Mouse (Mus musculus): ENCODE measurements around the gene Apaf1. TPM values are rescaled to one million over a fixed set of nuclear protein-coding genes. Genes with fewer than 3 reads are reported as not detected.

The Apaf1 gene
- total and polyA plus RNA-seq, 3 experiments = 12.8 to 14.3 TPM; not detected in 1

- Histone ChIP-seq H3K27ac (ENCODE audit: control insufficient read depth, low read depth, low read length) (no peak overlapping the region), H3K9ac (ENCODE audit: control insufficient read depth, low read depth, low read length, poor library complexity, severe bottlenecking) (no peak overlapping the region), H3K36me3 (ENCODE audit: control insufficient read depth in 1 of 2, insufficient read depth in 2 of 2, low read length in 2 of 2) (peaks cover 0 to 4% of the 10 kb centered on the region in 2 experiments; a peak in 2 of 4 replicates), H3K9me3 (replicated peaks; ENCODE audit: insufficient read depth, low read length) (no peaks in the 10 kb centered on the region), H3K4me1 (ENCODE audit: control insufficient read depth in 1 of 2, insufficient read depth in 2 of 2, low read length in 2 of 2) (no peaks in the 10 kb centered on the region), H3K79me2 (ENCODE audit: control insufficient read depth, insufficient read depth, low read length, poor library complexity) (no peaks in the 10 kb centered on the region), H3K27me3 (ENCODE audit: control insufficient read depth in 1 of 2, insufficient read depth in 2 of 2, low read length in 2 of 2) (no peaks in the 10 kb centered on the region), H3K4me3 (ENCODE audit: control insufficient read depth in 1 of 2, insufficient read depth in 1 of 2, low read depth in 2 of 2, low read length in 2 of 2) (no peak overlapping the region)
- DNase-seq (ENCODE audit: low read depth, low spot score) = no peak
- 0 out of 2 replicates have a peak, but pooled peaks have one; percentile 32 for TF ChIP-seq ZNF384 (IDR thresholded peaks at IDR 0.05; ENCODE audit: low read depth, low read length)
- no peak for TF ChIP-seq MYC (IDR thresholded peaks at IDR 0.05; ENCODE audit: low read depth, low read length)
- TF ChIP-seq GATA1 (IDR thresholded peaks at IDR 0.05; ENCODE audit: low read depth, low read length) = no peak
- TF ChIP-seq MXI1 (IDR thresholded peaks at IDR 0.05; ENCODE audit: low read depth, low read length) = no peak
These were observed 27.3 kb upstream of the Apaf1 start for GRCm38 (mm10) chr10:91109841-91110240.

DNA sequence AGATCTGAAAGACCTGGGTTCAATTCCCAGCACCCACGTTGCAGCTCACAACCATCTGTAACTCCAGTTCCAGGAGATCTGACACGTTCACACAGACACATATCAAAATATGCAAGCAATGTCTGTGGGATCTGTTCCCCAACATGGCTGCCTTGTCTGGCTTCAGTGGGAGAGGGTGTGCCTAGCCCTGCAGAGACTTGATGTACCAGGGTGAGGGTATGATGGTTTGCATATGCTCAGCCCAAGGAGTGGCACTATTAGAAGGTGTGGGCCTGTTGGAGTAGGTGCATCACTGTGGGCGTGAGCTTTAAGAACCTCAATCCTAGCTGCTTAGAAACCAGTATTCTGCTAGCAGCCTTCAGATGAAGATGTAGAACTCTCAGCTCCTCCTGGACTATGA, 23.4 kb upstream of the Apaf1 start:
- H3K27me3 ChIP-seq (ENCODE audit: control insufficient read depth in 1 of 2, insufficient read depth in 2 of 2, low read length in 2 of 2) = no peaks in the 10 kb centered on the region
- H3K4me1 ChIP-seq (ENCODE audit: control insufficient read depth in 1 of 2, insufficient read depth in 2 of 2, low read length in 2 of 2) = no peaks in the 10 kb centered on the region
- no peak overlapping the region for H3K4me3 ChIP-seq (ENCODE audit: control insufficient read depth in 1 of 2, insufficient read depth in 1 of 2, low read depth in 2 of 2, low read length in 2 of 2)
- DNase-seq (ENCODE audit: low read depth, low spot score) = no peak
- H3K27ac ChIP-seq (ENCODE audit: control insufficient read depth, low read depth, low read length) = no peak overlapping the region
- TF ChIP-seq JUND (IDR thresholded peaks at IDR 0.05; ENCODE audit: low read depth, low read length) = no peak
- TF ChIP-seq E2F4 (IDR thresholded peaks at IDR 0.05; ENCODE audit: borderline replicate concordance, low read depth, low read length) = no peak
- TF ChIP-seq POLR2AphosphoS5 (IDR thresholded peaks at IDR 0.05; ENCODE audit: borderline replicate concordance, low read depth, low read length) = no peak
- no peak for TF ChIP-seq USF1 (IDR thresholded peaks at IDR 0.05; ENCODE audit: low read depth, low read length)
- TF ChIP-seq TAL1 (IDR thresholded peaks at IDR 0.05; ENCODE audit: low read length) = no peak
- H3K36me3 ChIP-seq (ENCODE audit: control insufficient read depth in 1 of 2, insufficient read depth in 2 of 2, low read length in 2 of 2) = no peaks in the 10 kb centered on the region
- H3K9me3 ChIP-seq (replicated peaks; ENCODE audit: insufficient read depth, low read length) = no peaks in the 10 kb centered on the region
- H3K79me2 ChIP-seq (ENCODE audit: control insufficient read depth, insufficient read depth, low read length, poor library complexity) = no peaks in the 10 kb centered on the region
- no peak overlapping the region for H3K9ac ChIP-seq (ENCODE audit: control insufficient read depth, low read depth, low read length, poor library complexity, severe bottlenecking)

- Histone ChIP-seq H3K4me1 (ENCODE audit: control insufficient read depth in 1 of 2, insufficient read depth in 2 of 2, low read length in 2 of 2) (no peaks in the 10 kb centered on the region), H3K27me3 (ENCODE audit: control insufficient read depth in 1 of 2, insufficient read depth in 2 of 2, low read length in 2 of 2) (no peaks in the 10 kb centered on the region), H3K79me2 (ENCODE audit: control insufficient read depth, insufficient read depth, low read length, poor library complexity) (no peaks in the 10 kb centered on the region), H3K36me3 (ENCODE audit: control insufficient read depth in 1 of 2, insufficient read depth in 2 of 2, low read length in 2 of 2) (no peaks in the 10 kb centered on the region), H3K4me3 (ENCODE audit: control insufficient read depth in 1 of 2, insufficient read depth in 1 of 2, low read depth in 2 of 2, low read length in 2 of 2) (no peak overlapping the region), H3K27ac (ENCODE audit: control insufficient read depth, low read depth, low read length) (no peak overlapping the region), H3K9ac (ENCODE audit: control insufficient read depth, low read depth, low read length, poor library complexity, severe bottlenecking) (no peak overlapping the region), H3K9me3 (replicated peaks; ENCODE audit: insufficient read depth, low read length) (no peaks in the 10 kb centered on the region)
- no peak for DNase-seq (ENCODE audit: low read depth, low spot score)
- TF ChIP-seq NRF1 (IDR thresholded peaks at IDR 0.05; ENCODE audit: insufficient read depth, low read depth, low read length, poor library complexity, severe bottlenecking) (no peak), POLR2AphosphoS2 (IDR thresholded peaks at IDR 0.05; ENCODE audit: low read length) (no peak), ZNF384 (IDR thresholded peaks at IDR 0.05; ENCODE audit: low read depth, low read length) (peak; percentile 20; the same call in 1 of the 2 replicates), POLR2A (IDR thresholded peaks at IDR 0.05; ENCODE audit: control insufficient read depth in 1 of 2, insufficient read depth in 1 of 2, low read depth in 1 of 2, low read length in 2 of 2, poor library complexity in 1 of 2) (no peak), BHLHE40 (IDR thresholded peaks at IDR 0.05; ENCODE audit: borderline replicate concordance, low read depth, low read length) (no peak)
These were observed 20.4 kb upstream of the Apaf1 start for GRCm38 (mm10) chr10:91102799-91103590.

All from MEL (cell line).